Mouse (Mus musculus): ENCODE measurements around the gene Tefm. TPM values are rescaled to one million over a fixed set of nuclear protein-coding genes. Genes with fewer than 3 reads are reported as not detected.
"Not testable (repeated sequence)": the region's sequence is repeated elsewhere in the genome, so short reads cannot be mapped to it uniquely, and the experiment has no call there.

The Tefm gene
- polyA plus RNA-seq, 2 experiments from 2014 or later = 25.7 to 28.8 TPM

GRCm38 (mm10) chr11:80156841-80157240, 14.9 kb upstream of the Tefm start:
- no peak for ATAC-seq

GRCm38 (mm10) chr11:80155961-80156360, 14.0 kb upstream of the Tefm start:
- ATAC-seq = no peak

GRCm38 (mm10) chr11:80155541-80155940, 13.6 kb upstream of the Tefm start:
- no peak for ATAC-seq

GRCm38 (mm10) chr11:80154501-80154900, 12.5 kb upstream of the Tefm start:
- no peak for ATAC-seq

GRCm38 (mm10) chr11:80153857-80154495, 12.0 kb upstream of the Tefm start, which contains the start of gene Adap2:
TSS of gene Adap2 (plus strand) at chr11:80154105.
- ATAC-seq = peak; percentile 95

GRCm38 (mm10) chr11:80152376-80152775, 10.4 kb upstream of the Tefm start:
- ATAC-seq = no peak

- ATAC-seq = no peak
Observed at GRCm38 (mm10) chr11:80151541-80151940, 9.6 kb upstream of the Tefm start.

- ATAC-seq = no peak
Observed at GRCm38 (mm10) chr11:80150566-80150965, 8.6 kb upstream of the Tefm start.

GRCm38 (mm10) chr11:80149412-80150023, 7.5 kb upstream of the Tefm start:
- ATAC-seq = no peak

- ATAC-seq = not testable (repeated sequence)
Observed at GRCm38 (mm10) chr11:80148974-80149373, 7.0 kb upstream of the Tefm start.

GRCm38 (mm10) chr11:80148313-80148712, 6.3 kb upstream of the Tefm start:
- ATAC-seq = no peak

- no peak for ATAC-seq
Observed at GRCm38 (mm10) chr11:80147748-80148147, 5.8 kb upstream of the Tefm start.

- no peak for ATAC-seq
Observed at GRCm38 (mm10) chr11:80145787-80146275, 3.9 kb upstream of the Tefm start.

GRCm38 (mm10) chr11:80142872-80143271, 897 bp upstream of the Tefm start:
- no peak for ATAC-seq

- no peak for ATAC-seq
Observed at GRCm38 (mm10) chr11:80137773-80138172, 4.2 kb downstream of the Tefm start.

- ATAC-seq = no peak
Observed at GRCm38 (mm10) chr11:80136786-80137185, 5.2 kb downstream of the Tefm start.

- no peak for ATAC-seq
Observed at GRCm38 (mm10) chr11:80135954-80136683, 5.9 kb downstream of the Tefm start.

GRCm38 (mm10) chr11:80134744-80135143, 7.2 kb downstream of the Tefm start:
- ATAC-seq = no peak

GRCm38 (mm10) chr11:80132050-80132449, 9.9 kb downstream of the Tefm start:
- no peak for ATAC-seq

- ATAC-seq = no peak
Observed at GRCm38 (mm10) chr11:80116411-80116810, 25.6 kb downstream of the Tefm start.

GRCm38 (mm10) chr11:80104407-80104806, 37.6 kb downstream of the Tefm start:
- ATAC-seq = no peak

- ATAC-seq = no peak
Observed at GRCm38 (mm10) chr11:80101298-80101697, 40.7 kb downstream of the Tefm start.

- no peak for ATAC-seq
Observed at GRCm38 (mm10) chr11:80098444-80099056, 43.4 kb downstream of the Tefm start.
